Mouse (Mus musculus) adrenal gland, postnatal 14 days (tissue): ENCODE measurements around the gene Olfr1317. TPM values are rescaled to one million over a fixed set of nuclear protein-coding genes. Genes with fewer than 3 reads are reported as not detected.

ENCODE experiments used
- DNase-seq: peaks from one replicate; pipeline ENCODE4 v3.0.0; 2021; ENCODE audit warnings: mixed read lengths
- long read RNA-seq, 2 experiments: library from polyadenylated mRNA; stranded (forward); transcript quantifications; one replicate each; pipeline ENCODE4 v2.0.0; 2021
- total RNA-seq: library from RNA; stranded (reverse); gene quantifications from 2 replicates; pipeline ENCODE4 v1.2.3, GENCODE M21; 2021

Olfr1317 gene
- not detected in 2 replicates for total RNA-seq
- long read RNA-seq, experiment 1: 0 reads
- long read RNA-seq, experiment 2: 0 reads

GRCm38 (mm10) chr2:112140029-112140428 is at the start of gene Olfr1317:
Gene Olfr1317 (plus strand): TSS chr2:112140329.
- no peak for DNase-seq

- no peak for DNase-seq
Measured at GRCm38 (mm10) chr2:112096681-112097080, 43.4 kb upstream of the Olfr1317 start, which contains the start of gene Olfr1314. Gene Olfr1314 (minus strand): TSS chr2:112096781.

DNA sequence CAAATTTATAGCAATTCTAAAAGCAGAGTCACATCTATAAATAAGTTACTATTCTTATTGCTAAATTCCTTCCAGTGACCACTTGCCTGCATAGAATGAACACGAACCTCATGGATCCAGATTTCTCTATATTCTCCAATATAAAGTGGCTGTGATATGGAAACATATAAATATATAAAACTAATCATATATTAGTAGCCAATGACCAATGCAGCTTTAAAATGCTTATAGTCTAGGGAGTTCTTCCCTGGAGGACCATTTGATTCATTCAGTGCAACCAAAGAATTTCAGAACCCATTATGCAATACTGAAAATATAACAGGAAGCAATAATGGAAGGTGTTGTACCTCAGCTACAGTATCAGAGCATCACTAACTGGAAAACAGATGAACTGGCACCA is 24.8 kb upstream of the Olfr1317 start, which contains the start of gene Olfr1315-ps1:
Olfr1315-ps1 (minus strand) TSS at position 101 of the 400 bp plus-strand sequence.
- no peak for DNase-seq

GRCm38 (mm10) chr2:112134877-112135276 is 5.3 kb upstream of the Olfr1317 start, which contains the start of gene Olfr1316:
Gene Olfr1316 (minus strand): TSS chr2:112134977.
- no peak for DNase-seq

DNA sequence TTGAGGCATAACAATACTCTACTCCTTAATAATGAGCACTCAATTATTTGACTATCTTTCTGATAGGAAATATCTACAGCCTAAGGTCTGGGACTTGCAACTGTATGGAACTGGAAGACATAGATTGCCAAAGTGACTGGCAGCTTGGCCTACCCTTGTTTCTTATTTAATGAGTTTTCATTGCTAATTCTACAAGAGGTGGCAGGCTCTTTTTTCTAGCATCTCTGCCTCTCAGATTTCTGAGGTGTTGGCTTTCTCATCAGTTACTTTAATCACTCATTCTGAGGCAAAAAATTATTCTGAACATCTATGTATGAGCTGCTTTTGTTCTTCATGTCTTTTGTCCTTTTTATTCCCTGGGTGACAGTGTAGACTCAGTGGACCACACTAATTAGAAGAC is 13.8 kb downstream of the Olfr1317 start, which contains the start of gene Olfr1318:
Olfr1318 (plus strand) TSS at position 301 of the 400 bp plus-strand sequence.
- no peak for DNase-seq

Other genes with a start within 250 kb of the Olfr1317 start
- not detected in 2 replicates for gene Olfr1306, start 224.1 kb upstream of the Olfr1317 start, total RNA-seq
- 0.04 TPM in 1 of 2 replicates, not detected in the other for gene Olfr1307, start 190.9 kb upstream of the Olfr1317 start, total RNA-seq
- not detected in 2 replicates for gene Olfr1308, start 175.4 kb upstream of the Olfr1317 start, total RNA-seq
- not detected in 2 replicates for gene Olfr1309, start 150.0 kb upstream of the Olfr1317 start, total RNA-seq
- gene Olfr1310, start 127.6 kb upstream of the Olfr1317 start, total RNA-seq: not detected in 2 replicates
- gene Olfr1311, start 115.9 kb upstream of the Olfr1317 start, total RNA-seq: not detected in 2 replicates
- not detected in 2 replicates for gene Olfr1312, start 90.1 kb upstream of the Olfr1317 start, total RNA-seq
- gene Olfr1313, start 62.5 kb upstream of the Olfr1317 start, total RNA-seq: not detected in 2 replicates
- not detected in 2 replicates for gene Olfr1314, start 43.5 kb upstream of the Olfr1317 start, total RNA-seq
- gene Olfr1315-ps1, start 24.9 kb upstream of the Olfr1317 start, total RNA-seq: not detected in 2 replicates
- not detected in 2 replicates for gene Olfr1316, start 5.4 kb upstream of the Olfr1317 start, total RNA-seq
- not detected in 2 replicates for gene Olfr1318, start 13.9 kb downstream of the Olfr1317 start, total RNA-seq
- 6.6 and 6.9 TPM in 2 replicates for gene Lpcat4, start 99.1 kb downstream of the Olfr1317 start, total RNA-seq
- gene Nutm1, start 119.0 kb downstream of the Olfr1317 start, total RNA-seq: not detected in 2 replicates
- 128 and 139 TPM in 2 replicates for gene Nop10, start 121.6 kb downstream of the Olfr1317 start, total RNA-seq
- 35.0 and 48.5 TPM in 2 replicates for gene Slc12a6, start 125.5 kb downstream of the Olfr1317 start, total RNA-seq
- gene Gm21985, start 126.0 kb downstream of the Olfr1317 start, total RNA-seq: not detected in 2 replicates
- gene Emc4, start 227.7 kb downstream of the Olfr1317 start, total RNA-seq: 86.8 and 89.1 TPM in 2 replicates
- 12.3 and 12.4 TPM in 2 replicates for gene Katnbl1, start 238.9 kb downstream of the Olfr1317 start, total RNA-seq